Mouse (Mus musculus): Measurements from ENCODE around the gene Tmem80. TPM values are rescaled to one million over a fixed set of nuclear protein-coding genes. Genes with fewer than 3 reads are reported as not detected.

Tmem80 gene
- polyA plus RNA-seq, 1 experiment: 23.7 TPM

- Histone ChIP-seq H3K4me3 (ENCODE audit: low read depth, low read length) (no peak overlapping the region), H3K4me1 (ENCODE audit: control insufficient read depth, insufficient read depth, insufficient read length, low read length) (peaks cover 13% of the 10 kb centered on the region), H3K36me3 (ENCODE audit: control insufficient read depth, insufficient read depth, low read length) (no peaks in the 10 kb centered on the region), H3K27me3 (ENCODE audit: control insufficient read depth, insufficient read depth, low read length) (peaks cover 30% of the 10 kb centered on the region), H3K27ac (ENCODE audit: insufficient read depth, low read depth, low read length) (no peak overlapping the region)
- 76% methylated on average over 15 of the region's 15 CpGs for WGBS
- TF ChIP-seq CTCF (IDR thresholded peaks at IDR 0.05; ENCODE audit: extremely low read depth, insufficient read length, insufficient replicate concordance, low read depth, low read length) (no peak), POLR2A (IDR thresholded peaks at IDR 0.05; ENCODE audit: low read depth, low read length) (no peak)
Measured at GRCm38 (mm10) chr7:141292583-141293388, 34.8 kb upstream of the Tmem80 start.

- WGBS: 1% methylated on average over 53 of the region's 53 CpGs
- peaks cover 30% of the 10 kb centered on the region for H3K27me3 ChIP-seq (ENCODE audit: control insufficient read depth, insufficient read depth, low read length)
- H3K27ac ChIP-seq (ENCODE audit: insufficient read depth, low read depth, low read length): no peak overlapping the region
- H3K36me3 ChIP-seq (ENCODE audit: control insufficient read depth, insufficient read depth, low read length): no peaks in the 10 kb centered on the region
- peaks cover 13% of the 10 kb centered on the region for H3K4me1 ChIP-seq (ENCODE audit: control insufficient read depth, insufficient read depth, insufficient read length, low read length)
- no peak for TF ChIP-seq CTCF (IDR thresholded peaks at IDR 0.05; ENCODE audit: extremely low read depth, insufficient read length, insufficient replicate concordance, low read depth, low read length)
- TF ChIP-seq POLR2A (IDR thresholded peaks at IDR 0.05; ENCODE audit: low read depth, low read length): no peak
- H3K4me3 ChIP-seq (ENCODE audit: low read depth, low read length): peak overlapping the region; percentile 39
Measured at GRCm38 (mm10) chr7:141293852-141294471, 33.6 kb upstream of the Tmem80 start.

GRCm38 (mm10) chr7:141294479-141294878 lies 33.1 kb upstream of the Tmem80 start:
- Histone ChIP-seq H3K4me1 (ENCODE audit: control insufficient read depth, insufficient read depth, insufficient read length, low read length) (peaks cover 13% of the 10 kb centered on the region), H3K36me3 (ENCODE audit: control insufficient read depth, insufficient read depth, low read length) (no peaks in the 10 kb centered on the region), H3K27ac (ENCODE audit: insufficient read depth, low read depth, low read length) (no peak overlapping the region), H3K27me3 (ENCODE audit: control insufficient read depth, insufficient read depth, low read length) (peaks cover 30% of the 10 kb centered on the region), H3K4me3 (ENCODE audit: low read depth, low read length) (peak overlapping the region; percentile 39)
- 13% methylated on average over 22 of the region's 22 CpGs for whole genome bisulfite sequencing
- TF ChIP-seq CTCF (IDR thresholded peaks at IDR 0.05; ENCODE audit: extremely low read depth, insufficient read length, insufficient replicate concordance, low read depth, low read length) (no peak), POLR2A (IDR thresholded peaks at IDR 0.05; ENCODE audit: low read depth, low read length) (no peak)

GRCm38 (mm10) chr7:141297926-141298650 lies 29.5 kb upstream of the Tmem80 start:
- H3K36me3 ChIP-seq (ENCODE audit: control insufficient read depth, insufficient read depth, low read length): peaks cover 15% of the 10 kb centered on the region; the same call in 1 of the 2 replicates
- 79% methylated on average over 3 of the region's 3 CpGs for WGBS
- peaks cover 9% of the 10 kb centered on the region for H3K4me1 ChIP-seq (ENCODE audit: control insufficient read depth, insufficient read depth, insufficient read length, low read length)
- no peak for TF ChIP-seq CTCF (IDR thresholded peaks at IDR 0.05; ENCODE audit: extremely low read depth, insufficient read length, insufficient replicate concordance, low read depth, low read length)
- TF ChIP-seq POLR2A (IDR thresholded peaks at IDR 0.05; ENCODE audit: low read depth, low read length): no peak
- H3K27me3 ChIP-seq (ENCODE audit: control insufficient read depth, insufficient read depth, low read length): peaks cover 14% of the 10 kb centered on the region
- no peak overlapping the region for H3K4me3 ChIP-seq (ENCODE audit: low read depth, low read length)
- H3K27ac ChIP-seq (ENCODE audit: insufficient read depth, low read depth, low read length): no peak overlapping the region

- Histone ChIP-seq H3K36me3 (ENCODE audit: control insufficient read depth, insufficient read depth, low read length) (peaks cover 16% of the 10 kb centered on the region; the same call in 1 of the 2 replicates), H3K27ac (ENCODE audit: insufficient read depth, low read depth, low read length) (no peak overlapping the region), H3K4me3 (ENCODE audit: low read depth, low read length) (no peak overlapping the region), H3K27me3 (ENCODE audit: control insufficient read depth, insufficient read depth, low read length) (peaks cover 6% of the 10 kb centered on the region), H3K4me1 (ENCODE audit: control insufficient read depth, insufficient read depth, insufficient read length, low read length) (peaks cover 1% of the 10 kb centered on the region)
- no peak for TF ChIP-seq CTCF (IDR thresholded peaks at IDR 0.05; ENCODE audit: extremely low read depth, insufficient read length, insufficient replicate concordance, low read depth, low read length)
- WGBS: 94% methylated on average over 8 of the region's 8 CpGs
Measured at GRCm38 (mm10) chr7:141299175-141299574, 28.4 kb upstream of the Tmem80 start.

- TF ChIP-seq CTCF (IDR thresholded peaks at IDR 0.05; ENCODE audit: extremely low read depth, insufficient read length, insufficient replicate concordance, low read depth, low read length) (no peak), POLR2A (IDR thresholded peaks at IDR 0.05; ENCODE audit: low read depth, low read length) (no peak)
- no peaks in the 10 kb centered on the region; the same call in 1 of the 2 replicates for H3K4me1 ChIP-seq (ENCODE audit: control insufficient read depth, insufficient read depth, insufficient read length, low read length)
- H3K4me3 ChIP-seq (ENCODE audit: low read depth, low read length): no peak overlapping the region
- 95% methylated on average over 9 of the region's 9 CpGs for WGBS
- H3K27ac ChIP-seq (ENCODE audit: insufficient read depth, low read depth, low read length): no peak overlapping the region
- H3K36me3 ChIP-seq (ENCODE audit: control insufficient read depth, insufficient read depth, low read length): peaks cover 31% of the 10 kb centered on the region
- no peaks in the 10 kb centered on the region for H3K27me3 ChIP-seq (ENCODE audit: control insufficient read depth, insufficient read depth, low read length)
Measured at GRCm38 (mm10) chr7:141301386-141301785, 26.2 kb upstream of the Tmem80 start.

All from small intestine, adult 2 months (tissue).